13 mouse cellular contexts compared by ENCODE assay signal in the genomic region with DNA sequence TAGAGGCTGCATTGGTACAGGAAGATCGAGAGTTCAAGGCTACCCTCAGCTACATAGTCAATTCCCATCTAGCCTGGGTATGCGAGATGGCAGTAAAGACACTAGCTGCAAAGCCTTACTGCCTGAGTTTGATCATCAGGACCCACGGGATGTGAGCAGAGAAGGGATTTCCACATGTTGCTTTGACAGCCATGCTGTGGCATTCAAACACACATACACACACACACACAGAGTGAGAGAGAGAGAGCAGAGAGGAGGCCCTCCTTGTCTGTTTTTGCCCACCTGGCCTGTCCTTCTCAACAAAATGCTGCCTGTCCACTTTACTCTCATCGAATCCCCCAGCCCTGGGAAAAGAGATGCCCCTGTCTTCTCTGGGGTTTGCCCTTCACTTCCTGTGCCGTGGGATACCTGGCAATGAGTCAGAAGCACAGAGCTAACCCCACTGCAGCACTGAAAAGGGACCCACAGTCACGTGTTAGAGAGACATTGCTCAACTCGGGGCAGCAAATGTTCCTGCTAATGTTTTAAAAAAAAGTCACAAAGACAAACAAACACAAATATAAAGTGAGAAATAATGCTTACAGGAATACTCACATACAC. TPM values are rescaled to one million over a fixed set of nuclear protein-coding genes. Genes with fewer than 3 reads are reported as not detected.
A peak's percentile ranks its signal among the peaks of the same experiment; 100 is the strongest.
DNase-seq lines count a peak whose midpoint lies in the region; ATAC-seq and TF ChIP-seq lines count a peak whose summit lies in the region.
"Had no signal": no experiment of that assay in that cellular context is flagged by ENCODE, and none has a peak within 500 bp of the region (broad histone marks: within the 10 kb centered on the region; RNA-seq: fewer than 3 reads in every experiment).

No protein-coding gene starts in this region.

- no peaks in the 10 kb centered on the region for H3K36me3 ChIP-seq in kidney, adult 2 months (ENCODE audit: control insufficient read depth, insufficient read depth, low read length)
- no peaks in the 10 kb centered on the region for H3K36me3 ChIP-seq in embryonic facial prominence, embryonic 15.5 days
- no peaks in the 10 kb centered on the region for H3K36me3 ChIP-seq in lung, postnatal 0 days (ENCODE audit: insufficient read depth, low read length)
- no peaks in the 10 kb centered on the region for H3K36me3 ChIP-seq in limb, embryonic 10.5 days
- H3K36me3 ChIP-seq: forebrain, embryonic 15.5 days; neural tube, embryonic 12.5 days had no signal

- peak; percentile 31; the same call in 1 of the 2 replicates for TF ChIP-seq EP300 in lung, postnatal 0 days (IDR thresholded peaks at IDR 0.05)

- no peaks in the 10 kb centered on the region for H3K9me3 ChIP-seq in embryonic facial prominence, embryonic 15.5 days (replicated peaks)
- no peaks in the 10 kb centered on the region for H3K9me3 ChIP-seq in lung, postnatal 0 days (ENCODE audit: low read length)
- H3K9me3 ChIP-seq in limb, embryonic 10.5 days (replicated peaks), result no peaks in the 10 kb centered on the region
- H3K9me3 ChIP-seq: forebrain, embryonic 15.5 days; neural tube, embryonic 12.5 days had no signal

- no peak overlapping the region for H3K4me3 ChIP-seq in kidney, adult 2 months (ENCODE audit: insufficient read depth, low read depth, low read length)
- H3K4me3 ChIP-seq in embryonic facial prominence, embryonic 15.5 days (replicated peaks), result no peak overlapping the region
- no peak overlapping the region for H3K4me3 ChIP-seq in lung, postnatal 0 days (ENCODE audit: low read depth, low read length)
- H3K4me3 ChIP-seq in limb, embryonic 10.5 days, result no peak overlapping the region
- H3K4me3 ChIP-seq: forebrain, embryonic 15.5 days; layer of hippocampus, adult 2 months; neural tube, embryonic 12.5 days had no signal

- no peaks in the 10 kb centered on the region for H3K27me3 ChIP-seq in kidney, adult 2 months (replicated peaks; ENCODE audit: control insufficient read depth, insufficient read depth, low read length)
- no peaks in the 10 kb centered on the region for H3K27me3 ChIP-seq in embryonic facial prominence, embryonic 15.5 days
- no peaks in the 10 kb centered on the region for H3K27me3 ChIP-seq in lung, postnatal 0 days (replicated peaks; ENCODE audit: insufficient read depth, low read length)
- no peaks in the 10 kb centered on the region for H3K27me3 ChIP-seq in limb, embryonic 10.5 days (ENCODE audit: low read depth, poor library complexity, severe bottlenecking)
- H3K27me3 ChIP-seq: forebrain, embryonic 15.5 days; neural tube, embryonic 12.5 days had no signal

- H3K9ac ChIP-seq in embryonic facial prominence, embryonic 15.5 days, result no peak overlapping the region
- H3K9ac ChIP-seq in lung, postnatal 0 days (replicated peaks; ENCODE audit: low read depth), result no peak overlapping the region
- H3K9ac ChIP-seq: forebrain, embryonic 15.5 days; neural tube, embryonic 12.5 days had no signal

- H3K4me1 ChIP-seq in kidney, adult 2 months (ENCODE audit: control insufficient read depth, insufficient read depth, low read length), result no peaks in the 10 kb centered on the region
- peaks cover 24% of the 10 kb centered on the region for H3K4me1 ChIP-seq in embryonic facial prominence, embryonic 15.5 days
- H3K4me1 ChIP-seq in lung, postnatal 0 days (ENCODE audit: insufficient read depth, low read depth, low read length), result no peaks in the 10 kb centered on the region
- peaks cover 8% of the 10 kb centered on the region for H3K4me1 ChIP-seq in limb, embryonic 10.5 days
- H3K4me1 ChIP-seq: forebrain, embryonic 15.5 days had no signal

- no peak for TF ChIP-seq CTCF in kidney, adult 2 months (conservative IDR thresholded peaks at IDR 0.05; ENCODE audit: insufficient read depth, insufficient read length, low read depth, low read length)
- no peak for TF ChIP-seq CTCF in lung, postnatal 0 days (IDR thresholded peaks at IDR 0.05)

- TF ChIP-seq POLR2A in kidney, adult 2 months (IDR thresholded peaks at IDR 0.05; ENCODE audit: low read depth, low read length), result no peak

- peak; percentile 31 for DNase-seq in kidney, adult 2 months
- DNase-seq in kidney, adult 18-20 months, result no peak
- DNase-seq in lung, postnatal 0 days (ENCODE audit: low spot score), result peak; percentile 69
- DNase-seq in thymus, postnatal 14 days, result peak; percentile 72
- DNase-seq in limb, embryonic 10.5 days (ENCODE audit: low spot score), result no peak
- no peak for DNase-seq in cerebellum, adult 18-20 months
- DNase-seq in kidney, postnatal 25 days, result no peak
- DNase-seq: cerebellum, adult 9-11 months had no signal

- no peak overlapping the region for H3K4me2 ChIP-seq in embryonic facial prominence, embryonic 15.5 days (replicated peaks)
- H3K4me2 ChIP-seq in lung, postnatal 0 days (replicated peaks; ENCODE audit: low read depth, low read length), result no peak overlapping the region
- H3K4me2 ChIP-seq: forebrain, embryonic 15.5 days; neural tube, embryonic 12.5 days had no signal

- no peak for ATAC-seq in embryonic facial prominence, embryonic 15.5 days (ENCODE audit: insufficient number of reproducible peaks, low FRiP score, low TSS enrichment, low read depth)
- peak; percentile 52 for ATAC-seq in lung, postnatal 0 days
- ATAC-seq: forebrain, embryonic 15.5 days; intestine, embryonic 16.5 days had no signal

- no peak overlapping the region for H3K27ac ChIP-seq in kidney, adult 2 months (ENCODE audit: insufficient read depth, low read depth, low read length)
- H3K27ac ChIP-seq in embryonic facial prominence, embryonic 15.5 days (replicated peaks), result peak overlapping the region; percentile 24; the same call in 1 of the 2 replicates
- peak overlapping the region; percentile 62 for H3K27ac ChIP-seq in lung, postnatal 0 days (ENCODE audit: low read length)
- no peak overlapping the region for H3K27ac ChIP-seq in limb, embryonic 10.5 days
- H3K27ac ChIP-seq: forebrain, embryonic 15.5 days; layer of hippocampus, adult 2 months; neural tube, embryonic 12.5 days had no signal

- WGBS in kidney, adult 2 months, result 66% methylated on average over 7 of the region's 7 CpGs
- 59% methylated on average over 7 of the region's 7 CpGs for WGBS in embryonic facial prominence, embryonic 15.5 days
- WGBS in lung, postnatal 0 days, result 48% methylated on average over 7 of the region's 7 CpGs
- WGBS in limb, embryonic 10.5 days, result 79% methylated on average over 7 of the region's 7 CpGs

RNA-seq across cellular contexts. Expression of gene Ccnd3, which starts 38.3 kb away (rescaled TPM):
- 148 and 152 TPM in 2 replicates for polyA plus RNA-seq in kidney, adult 2 months (2012; rRNA removed)
- 552 and 575 TPM in 2 replicates for polyA plus RNA-seq in embryonic facial prominence, embryonic 15.5 days (2015; fragmentation: Nextera tagmentation; extraction: Ambion mirVana)
- polyA plus RNA-seq in lung, postnatal 0 days (2015; fragmentation: Nextera tagmentation; extraction: Ambion mirVana), result 195 and 214 TPM in 2 replicates
- 405 and 413 TPM in 2 replicates for polyA plus RNA-seq in limb, embryonic 10.5 days (2016; fragmentation: Nextera tagmentation; extraction: Ambion mirVana)

RNA-seq across cellular contexts. Expression of gene Taf8, which starts 41.1 kb away (rescaled TPM):
- polyA plus RNA-seq in kidney, adult 2 months (2012; rRNA removed), result 22.9 and 23.7 TPM in 2 replicates
- 30.0 and 32.4 TPM in 2 replicates for polyA plus RNA-seq in embryonic facial prominence, embryonic 15.5 days (2015; fragmentation: Nextera tagmentation; extraction: Ambion mirVana)
- polyA plus RNA-seq in lung, postnatal 0 days (2015; fragmentation: Nextera tagmentation; extraction: Ambion mirVana), result 16.0 and 22.4 TPM in 2 replicates
- 32.1 and 36.8 TPM in 2 replicates for polyA plus RNA-seq in limb, embryonic 10.5 days (2016; fragmentation: Nextera tagmentation; extraction: Ambion mirVana)

Comparison
In these comparisons a context has a peak if more than half of its experiments do, and no peak if none do; other contexts are left out.
1. DNase-seq: peak in kidney, adult 2 months (single experiment), lung, postnatal 0 days (single experiment) and thymus, postnatal 14 days (single experiment); none in kidney, adult 18-20 months (single experiment), limb, embryonic 10.5 days (single experiment), cerebellum, adult 18-20 months (0 of 2) and kidney, postnatal 25 days (0 of 2).
2. H3K27ac ChIP-seq: peak in embryonic facial prominence, embryonic 15.5 days (single experiment) and lung, postnatal 0 days (single experiment); none in kidney, adult 2 months (single experiment) and limb, embryonic 10.5 days (single experiment).